Mouse (Mus musculus) testis, adult 2 months (tissue): ENCODE results near the gene Nostrin. TPM values are rescaled to one million over a fixed set of nuclear protein-coding genes. Genes with fewer than 3 reads are reported as not detected.

Experiments
- H3K27ac ChIP-seq: fragments of 200-500 bp; 2 replicates; pipeline ENCODE4 v1.5.1; 2012; ENCODE audit warnings: low read depth, low read length; ENCODE audit not compliant: control insufficient read depth, insufficient read depth
- H3K27me3 ChIP-seq: fragments of 200-500 bp; 2 replicates; pipeline ENCODE4 v1.6.1; 2012; ENCODE audit warnings: mild to moderate bottlenecking, low read length, moderate library complexity; ENCODE audit not compliant: control insufficient read depth, insufficient read depth
- H3K36me3 ChIP-seq: fragments of 200-500 bp; 2 replicates; pipeline ENCODE4 v1.6.1; 2012; ENCODE audit warnings: mild to moderate bottlenecking, low read length; ENCODE audit not compliant: control insufficient read depth, insufficient read depth
- H3K4me1 ChIP-seq: fragments of 200-500 bp; 2 replicates; pipeline ENCODE4 v1.6.1; 2012; ENCODE audit warnings: low read length; ENCODE audit not compliant: control insufficient read depth, insufficient read depth
- H3K4me3 ChIP-seq: fragments of 200-500 bp; 2 replicates; pipeline ENCODE4 v1.5.1; 2012; ENCODE audit warnings: low read depth, mild to moderate bottlenecking, low read length, moderate library complexity, mixed read lengths; ENCODE audit not compliant: control insufficient read depth
- CTCF ChIP-seq: fragments of 200-500 bp; IDR thresholded peaks from 2 replicates; pipeline ENCODE4 v1.5.1; 2012; ENCODE audit warnings: low read depth, mild to moderate bottlenecking, inconsistent platforms, low read length, moderate library complexity; ENCODE audit not compliant: control insufficient read depth, insufficient read depth, insufficient replicate concordance
- POLR2A ChIP-seq: fragments of 200-500 bp; IDR thresholded peaks from 2 replicates; pipeline ENCODE4 v1.6.1; 2012; ENCODE audit warnings: low read depth, mild to moderate bottlenecking, inconsistent platforms, low read length, moderate library complexity; ENCODE audit not compliant: control insufficient read depth
- polyA plus RNA-seq: library from polyadenylated mRNA; depleted of rRNA; stranded (reverse); fragments of >200 nt; gene quantifications from 2 replicates; pipeline ENCODE4 v1.2.3, GENCODE M21; 2012

Gene Nostrin
- polyA plus RNA-seq, 1 experiment: 0.20 TPM

DNA sequence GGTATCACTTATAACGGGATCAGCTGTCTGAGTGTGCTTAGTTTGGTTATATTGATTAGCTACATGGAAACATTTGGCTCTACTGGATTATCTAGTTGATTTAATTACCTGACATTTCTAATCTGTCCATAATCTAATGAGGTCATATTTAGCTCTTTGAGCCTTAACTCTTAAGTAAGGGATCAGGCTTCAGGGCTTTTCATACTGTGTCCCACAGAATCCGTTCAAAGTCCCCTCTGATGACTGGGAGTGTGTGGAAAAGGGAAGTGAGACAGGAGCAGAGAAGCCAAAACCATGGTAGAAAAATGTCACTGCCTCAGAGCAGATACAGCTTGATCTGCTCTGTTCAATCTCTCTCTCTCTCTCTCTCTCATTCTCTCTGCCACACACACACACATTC is 4.6 kb downstream of the Nostrin start:
- Histone ChIP-seq H3K27ac (no peak overlapping the region), H3K27me3 (no peaks in the 10 kb centered on the region), H3K36me3 (no peaks in the 10 kb centered on the region), H3K4me3 (no peak overlapping the region), H3K4me1 (no peaks in the 10 kb centered on the region)
- TF ChIP-seq CTCF (no peak), POLR2A (no peak)

- Histone ChIP-seq H3K36me3 (no peaks in the 10 kb centered on the region), H3K4me3 (no peak overlapping the region), H3K27ac (no peak overlapping the region), H3K27me3 (no peaks in the 10 kb centered on the region), H3K4me1 (no peaks in the 10 kb centered on the region)
- no peak for TF ChIP-seq CTCF
- TF ChIP-seq POLR2A: no peak
Observed at GRCm38 (mm10) chr2:69140816-69141215, 5.2 kb downstream of the Nostrin start.

DNA sequence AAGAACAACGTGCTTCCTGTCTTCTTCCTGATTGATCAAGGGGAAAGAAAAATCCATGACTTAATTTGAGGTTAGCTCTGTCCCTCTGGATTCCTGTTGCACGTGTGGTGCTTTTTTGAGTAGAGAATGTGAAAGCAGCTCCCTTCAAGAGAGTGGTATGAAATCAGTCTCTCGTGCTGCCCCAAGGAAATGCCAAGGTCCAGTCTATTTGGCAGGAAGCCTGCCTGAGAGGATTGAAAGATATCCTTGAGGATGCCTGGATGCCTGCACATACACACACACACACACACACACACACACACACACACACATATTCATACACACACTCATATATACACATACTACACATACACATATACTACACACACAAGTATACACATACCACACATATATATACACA is 13.1 kb downstream of the Nostrin start:
- Histone ChIP-seq H3K4me3 (no peak overlapping the region), H3K4me1 (no peaks in the 10 kb centered on the region), H3K36me3 (no peaks in the 10 kb centered on the region), H3K27me3 (no peaks in the 10 kb centered on the region), H3K27ac (no peak overlapping the region)
- no peak for TF ChIP-seq CTCF
- no peak for TF ChIP-seq POLR2A

DNA sequence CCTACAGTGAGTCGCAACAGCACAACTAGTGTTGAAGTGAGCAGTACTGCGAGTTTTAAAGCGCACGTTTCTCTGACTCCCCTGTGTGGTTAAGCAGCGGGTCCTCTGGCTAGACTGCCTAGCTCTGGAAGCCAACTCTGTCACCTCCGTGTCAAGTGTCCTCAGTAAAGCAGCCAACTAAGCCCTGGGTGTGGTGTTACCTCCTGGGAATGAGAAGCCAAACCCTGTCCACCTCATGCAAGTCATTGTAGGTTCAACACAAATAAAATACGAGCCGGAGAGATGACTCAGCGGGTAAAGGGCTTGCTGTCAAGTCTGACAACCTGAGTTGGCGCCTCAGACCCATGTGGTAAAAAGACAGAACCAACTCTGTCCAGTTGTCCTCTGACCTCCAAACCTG is 13.6 kb downstream of the Nostrin start:
- Histone ChIP-seq H3K27ac (no peak overlapping the region), H3K4me3 (no peak overlapping the region), H3K4me1 (no peaks in the 10 kb centered on the region), H3K36me3 (no peaks in the 10 kb centered on the region), H3K27me3 (no peaks in the 10 kb centered on the region)
- TF ChIP-seq CTCF: no peak
- no peak for TF ChIP-seq POLR2A

GRCm38 (mm10) chr2:69150841-69151240 is 15.2 kb downstream of the Nostrin start:
- Histone ChIP-seq H3K36me3 (no peaks in the 10 kb centered on the region), H3K4me1 (no peaks in the 10 kb centered on the region), H3K27me3 (no peaks in the 10 kb centered on the region), H3K27ac (no peak overlapping the region), H3K4me3 (no peak overlapping the region)
- TF ChIP-seq CTCF (no peak), POLR2A (no peak)

DNA sequence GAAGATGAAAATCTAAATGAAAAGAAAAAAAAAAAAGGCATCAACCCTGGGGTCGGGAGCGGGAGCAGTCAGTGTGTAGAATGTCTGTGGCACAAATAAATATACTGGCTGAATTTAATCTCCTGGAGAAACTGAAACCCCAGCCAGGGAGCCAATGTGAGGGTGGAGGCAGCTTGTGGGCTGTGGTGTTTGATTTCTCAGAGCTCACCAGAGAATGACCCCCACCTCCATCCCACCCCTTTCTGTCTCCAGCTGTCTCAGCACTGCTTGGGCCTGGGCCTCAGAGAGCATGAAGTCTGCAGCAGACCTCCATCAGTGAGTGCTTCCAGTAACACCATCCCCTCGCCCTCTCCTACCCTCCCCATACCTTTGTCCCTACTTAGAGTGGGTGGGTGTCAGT is 20.3 kb downstream of the Nostrin start:
- H3K4me1 ChIP-seq: no peaks in the 10 kb centered on the region

DNA sequence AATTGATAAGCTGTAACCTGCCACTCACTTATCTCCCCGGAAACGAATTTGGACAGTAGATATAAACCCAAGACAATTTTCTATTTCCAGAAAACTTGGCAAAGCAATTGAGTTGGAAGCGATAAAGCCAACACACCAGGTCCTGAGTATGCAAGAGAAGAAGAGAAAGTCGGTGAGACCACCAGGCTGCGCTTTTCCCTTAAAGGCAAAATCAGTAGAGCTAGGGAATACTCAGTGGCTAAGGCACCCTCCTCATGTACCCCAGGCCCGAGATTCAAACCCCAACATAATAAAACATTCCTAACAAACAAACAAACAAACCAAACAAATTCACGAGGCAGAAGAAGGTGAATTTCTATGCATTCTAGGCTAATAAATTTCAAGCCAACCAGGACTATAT is 20.7 kb downstream of the Nostrin start:
- Histone ChIP-seq H3K4me3 (no peak overlapping the region), H3K27me3 (no peaks in the 10 kb centered on the region), H3K4me1 (no peaks in the 10 kb centered on the region), H3K27ac (no peak overlapping the region), H3K36me3 (no peaks in the 10 kb centered on the region)
- no peak for TF ChIP-seq CTCF
- TF ChIP-seq POLR2A: no peak

More for the DNA sequence above, 20.3 kb downstream of the Nostrin start:
- Histone ChIP-seq H3K36me3 (no peaks in the 10 kb centered on the region), H3K4me3 (no peak overlapping the region), H3K27me3 (no peaks in the 10 kb centered on the region), H3K27ac (no peak overlapping the region)
- TF ChIP-seq POLR2A (no peak), CTCF (no peak)

DNA sequence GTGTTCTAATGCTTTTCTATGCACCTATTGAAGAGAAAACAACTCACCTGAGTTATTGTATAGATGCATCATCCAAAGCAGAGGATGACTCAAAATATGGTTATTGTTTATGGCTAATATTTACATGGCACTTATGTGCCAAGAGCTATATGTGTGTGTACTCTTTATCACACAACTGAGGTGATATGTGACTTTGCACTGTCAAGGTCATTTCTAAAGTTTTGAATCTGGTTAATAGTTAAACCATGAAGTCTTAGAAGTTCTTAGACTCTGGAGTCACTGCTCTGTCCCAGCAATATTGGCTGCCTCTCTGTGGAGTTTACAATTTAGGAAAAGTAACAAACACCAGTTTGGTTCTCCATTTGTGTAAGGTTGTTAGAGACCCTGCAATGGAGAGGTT is 23.3 kb downstream of the Nostrin start:
- Histone ChIP-seq H3K36me3 (no peaks in the 10 kb centered on the region), H3K27ac (no peak overlapping the region), H3K4me1 (no peaks in the 10 kb centered on the region; the same call in 1 of the 2 replicates), H3K27me3 (no peaks in the 10 kb centered on the region), H3K4me3 (no peak overlapping the region)
- TF ChIP-seq CTCF (no peak), POLR2A (no peak)
